Mouse (Mus musculus) liver, embryonic 11.5 days (tissue): ENCODE measurements around the gene Poldip3. TPM values are rescaled to one million over a fixed set of nuclear protein-coding genes. Genes with fewer than 3 reads are reported as not detected.
"Not testable (repeated sequence)": the region's sequence is repeated elsewhere in the genome, so short reads cannot be mapped to it uniquely, and the experiment has no call there.

ENCODE experiments used
- ATAC-seq: fragments of 200-750 bp; cut with Nextera tagmentation; replicated peaks from 2 replicates; pipeline ENCODE4 v1.8.0; 2017; ENCODE audit warnings: moderate number of reproducible peaks, mild to moderate bottlenecking, moderate TSS enrichment, moderate library complexity; ENCODE audit not compliant: low FRiP score
- DNase-seq: peaks from one replicate; pipeline ENCODE4 v3.0.0-alpha.2; 2017; ENCODE audit warnings: low spot score
- H3K27ac ChIP-seq: fragments of 300-500 bp; sonication (generic); 2 replicates; pipeline ENCODE4 v1.5.1; 2014; ENCODE audit warnings: mild to moderate bottlenecking, low read depth, low read length, control low read depth
- H3K27me3 ChIP-seq: fragments of 300-500 bp; sonication (generic); replicated peaks from 2 replicates; pipeline ENCODE4 v1.6.1; 2014; ENCODE audit warnings: low read length, mixed read lengths; ENCODE audit not compliant: control insufficient read depth, insufficient read depth
- H3K36me3 ChIP-seq: fragments of 300-500 bp; sonication (generic); 2 replicates; pipeline ENCODE4 v1.6.1; 2014; ENCODE audit warnings: mild to moderate bottlenecking, low read length, moderate library complexity, mixed read lengths; ENCODE audit not compliant: control insufficient read depth, insufficient read depth
- H3K4me1 ChIP-seq: fragments of 300-500 bp; sonication (generic); replicated peaks from 2 replicates; pipeline ENCODE4 v1.6.1; 2014; ENCODE audit warnings: low read length, mixed read lengths; ENCODE audit not compliant: control insufficient read depth, insufficient read depth
- H3K4me2 ChIP-seq: fragments of 300-500 bp; sonication (generic); 2 replicates; pipeline ENCODE4 v1.6.1; 2014; ENCODE audit warnings: mild to moderate bottlenecking, control low read depth, moderate library complexity
- H3K4me3 ChIP-seq: fragments of 300-500 bp; sonication (generic); 2 replicates; pipeline ENCODE4 v1.5.1; 2014; ENCODE audit warnings: low read depth, low read length, control low read depth
- H3K9ac ChIP-seq: fragments of 300-500 bp; sonication (generic); 2 replicates; pipeline ENCODE4 v1.6.1; 2014; ENCODE audit warnings: low read depth, low read length, control low read depth
- H3K9me3 ChIP-seq: fragments of 300-500 bp; sonication (generic); 2 replicates; pipeline ENCODE4 v1.6.1; 2016; ENCODE audit warnings: low read length, inconsistent platforms, mixed read lengths; ENCODE audit not compliant: control insufficient read depth
- WGBS: fragments of 180-500 bp; shearing (Covaris S2); extraction: QIAGEN DNeasy Blood & Tissue Kit; methylation state at CpG from one replicate; pipeline ENCODE4 v1.1.7; 2014; 5-methylcytosine and 5-hydroxymethylcytosine counted together
- polyA plus RNA-seq: library from polyadenylated mRNA; unstranded; fragments of >200 nt; fragmentation: Nextera tagmentation; extraction: Ambion mirVana; gene quantifications from 2 replicates; pipeline ENCODE4 v1.2.1, GENCODE M21; 2014

Gene Poldip3
- polyA plus RNA-seq, 1 experiment from 2014 or later = 117 TPM

- peak; percentile 56 for DNase-seq
- Histone ChIP-seq H3K27ac (peak overlapping the region; percentile 73), H3K27me3 (no peaks in the 10 kb centered on the region), H3K4me3 (peak overlapping the region; percentile 71), H3K9ac (peak overlapping the region; percentile 81), H3K4me2 (peak overlapping the region; percentile 82), H3K9me3 (no peaks in the 10 kb centered on the region), H3K4me1 (peaks cover 8% of the 10 kb centered on the region), H3K36me3 (peaks cover 6% of the 10 kb centered on the region; the same call in 1 of the 2 replicates)
- peak; percentile 81 for ATAC-seq
- 1% methylated on average over 41 of the region's 41 CpGs for WGBS
These were observed 386 bp downstream of the Poldip3 start for GRCm38 (mm10) chr15:83148801-83149195.

- DNase-seq = no peak
- Histone ChIP-seq H3K27me3 (no peaks in the 10 kb centered on the region), H3K4me2 (peak overlapping the region; percentile 82), H3K27ac (peak overlapping the region; percentile 73), H3K9me3 (no peaks in the 10 kb centered on the region), H3K36me3 (peaks cover 6% of the 10 kb centered on the region; the same call in 1 of the 2 replicates), H3K4me3 (peak overlapping the region; percentile 71), H3K4me1 (peaks cover 10% of the 10 kb centered on the region), H3K9ac (peak overlapping the region; percentile 81)
- no peak for ATAC-seq
- 4% methylated on average over 21 of the region's 21 CpGs for WGBS
These were observed 789 bp downstream of the Poldip3 start for GRCm38 (mm10) chr15:83148395-83148794.

DNA sequence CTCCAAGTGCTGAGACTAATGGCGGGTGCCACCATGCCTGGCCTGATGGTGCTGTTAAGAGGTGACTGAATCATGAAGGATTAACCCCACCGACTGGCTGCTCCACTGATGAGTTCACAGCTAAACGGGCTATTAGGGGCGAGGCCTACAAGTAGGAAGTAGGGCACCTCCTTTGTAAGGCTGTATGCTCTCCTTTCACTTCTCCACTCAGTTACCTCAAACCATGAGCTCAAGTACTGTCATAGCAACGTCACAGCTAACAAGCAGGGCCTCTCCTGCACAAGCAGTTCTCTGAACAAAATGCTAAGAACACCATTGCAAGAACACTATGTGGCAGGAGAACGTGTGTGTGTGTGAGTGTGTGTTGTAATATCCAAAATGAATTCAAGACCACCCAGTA lies 3.6 kb downstream of the Poldip3 start:
- WGBS = 87% methylated on average over 6 of the region's 6 CpGs
- Histone ChIP-seq H3K36me3 (peaks cover 8% of the 10 kb centered on the region), H3K4me2 (no peak overlapping the region), H3K9me3 (no peaks in the 10 kb centered on the region), H3K4me3 (no peak overlapping the region), H3K4me1 (peaks cover 21% of the 10 kb centered on the region), H3K27me3 (no peaks in the 10 kb centered on the region), H3K27ac (no peak overlapping the region), H3K9ac (no peak overlapping the region)
- ATAC-seq = no peak
- DNase-seq = no peak

DNA sequence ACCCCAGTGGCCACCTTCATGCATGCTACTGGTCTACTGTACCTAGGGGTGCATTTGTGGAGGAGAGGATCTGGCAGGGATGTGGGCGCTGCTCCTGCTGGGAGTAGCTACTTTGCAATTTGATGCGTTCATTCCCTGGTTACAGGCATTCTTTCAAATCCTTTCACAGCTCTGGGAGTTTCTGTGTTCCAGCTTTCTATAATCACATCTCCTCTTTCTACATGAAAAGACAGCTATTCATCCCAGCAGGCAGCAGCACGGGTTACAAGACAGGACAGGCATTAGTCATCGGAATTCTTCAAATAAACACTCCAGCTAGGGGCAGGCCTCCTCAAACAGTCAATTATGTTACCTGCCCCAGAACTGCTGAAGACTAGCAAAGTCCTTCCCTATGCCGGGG lies 6.3 kb downstream of the Poldip3 start:
- no peak overlapping the region for H3K4me2 ChIP-seq
- H3K4me3 ChIP-seq = no peak overlapping the region
- H3K27ac ChIP-seq = no peak overlapping the region
- peaks cover 20% of the 10 kb centered on the region for H3K4me1 ChIP-seq
- WGBS = 74% methylated on average over 5 of the region's 5 CpGs
- H3K9ac ChIP-seq = no peak overlapping the region
- ATAC-seq (no peak), DNase-seq (no peak)
- no peaks in the 10 kb centered on the region for H3K27me3 ChIP-seq
- H3K9me3 ChIP-seq = no peaks in the 10 kb centered on the region
- peaks cover 13% of the 10 kb centered on the region for H3K36me3 ChIP-seq

- Histone ChIP-seq H3K9ac (no peak overlapping the region), H3K27ac (no peak overlapping the region), H3K4me3 (no peak overlapping the region), H3K27me3 (no peaks in the 10 kb centered on the region), H3K4me1 (no peaks in the 10 kb centered on the region), H3K36me3 (peaks cover 55% of the 10 kb centered on the region), H3K4me2 (no peak overlapping the region), H3K9me3 (no peaks in the 10 kb centered on the region)
- WGBS = 62% methylated on average over 2 of the region's 2 CpGs
- DNase-seq = no peak
- no peak for ATAC-seq
These were observed 13.5 kb downstream of the Poldip3 start for GRCm38 (mm10) chr15:83135654-83136053.

- Histone ChIP-seq H3K36me3 (peaks cover 59% of the 10 kb centered on the region), H3K4me2 (no peak overlapping the region), H3K4me3 (no peak overlapping the region), H3K27me3 (no peaks in the 10 kb centered on the region), H3K9ac (no peak overlapping the region), H3K27ac (no peak overlapping the region), H3K4me1 (no peaks in the 10 kb centered on the region), H3K9me3 (no peaks in the 10 kb centered on the region)
- ATAC-seq (no peak), DNase-seq (no peak)
- WGBS = 93% methylated on average over 6 of the region's 6 CpGs
These were observed 14.5 kb downstream of the Poldip3 start for GRCm38 (mm10) chr15:83134671-83135070.

DNA sequence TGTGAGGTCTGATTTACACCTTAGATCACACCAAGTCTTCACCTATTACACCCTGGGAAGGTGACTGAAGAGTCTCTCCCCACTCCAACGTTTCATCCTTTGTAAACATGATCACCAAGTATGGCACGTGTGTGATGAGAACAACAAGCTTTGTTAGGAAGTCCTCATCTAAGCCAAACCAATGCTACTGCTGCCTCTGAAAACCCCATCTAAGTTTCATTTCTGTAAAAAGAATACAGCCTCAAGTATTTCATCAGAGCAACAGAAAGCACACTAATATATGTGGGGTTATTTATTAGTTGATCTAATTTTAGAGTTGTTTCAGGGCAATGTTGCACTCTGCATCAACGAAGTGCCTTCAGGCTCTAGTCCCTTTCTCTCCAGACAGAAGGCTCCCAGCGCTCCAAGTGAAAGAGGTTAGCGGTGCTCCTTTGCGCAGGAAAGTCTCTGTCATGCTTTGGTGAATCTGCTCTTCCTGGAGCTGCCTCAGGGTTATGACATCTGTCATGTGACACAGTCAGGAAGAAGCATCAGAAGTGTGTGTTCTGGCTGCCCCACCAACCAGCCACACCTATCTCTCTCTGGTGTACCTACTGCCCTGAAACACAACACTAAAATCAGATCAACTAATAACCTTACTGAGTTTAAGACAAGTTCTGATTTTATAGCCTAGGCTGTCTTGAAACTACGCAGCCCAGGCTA lies 19.5 kb downstream of the Poldip3 start:
- 89% methylated on average over 7 of the region's 7 CpGs for WGBS
- Histone ChIP-seq H3K27ac (no peak overlapping the region), H3K4me3 (no peak overlapping the region), H3K9ac (no peak overlapping the region), H3K4me1 (no peaks in the 10 kb centered on the region), H3K36me3 (peaks cover 71% of the 10 kb centered on the region), H3K27me3 (no peaks in the 10 kb centered on the region), H3K4me2 (no peak overlapping the region), H3K9me3 (no peaks in the 10 kb centered on the region)
- ATAC-seq (no peak), DNase-seq (no peak)

DNA sequence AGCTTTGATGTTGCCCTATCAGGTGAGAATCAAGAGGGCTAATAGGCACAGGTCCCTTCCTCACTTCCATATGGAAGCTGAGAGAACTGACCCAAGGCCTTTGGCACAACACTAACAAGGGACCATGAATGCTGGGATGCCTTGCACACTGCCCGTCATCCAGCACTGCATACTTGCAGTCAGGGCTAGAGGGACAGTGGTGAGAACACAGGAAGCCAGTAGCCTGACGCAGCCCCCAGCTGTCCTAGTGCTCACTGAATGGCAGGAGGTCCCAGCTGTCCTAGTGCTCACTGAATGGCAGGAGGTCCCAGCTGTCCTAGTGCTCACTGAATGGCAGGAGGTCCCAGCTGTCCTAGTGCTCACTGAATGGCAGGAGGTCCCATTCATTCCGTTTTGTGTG lies 22.1 kb downstream of the Poldip3 start:
- DNase-seq, H3K4me3 ChIP-seq, ATAC-seq, H3K27ac ChIP-seq, H3K4me1 ChIP-seq, H3K9me3 ChIP-seq, H3K4me2 ChIP-seq, H3K27me3 ChIP-seq, H3K9ac ChIP-seq: not testable (repeated sequence)
- 90% methylated on average over 3 of the region's 3 CpGs for WGBS
- peaks cover 48% of the 10 kb centered on the region for H3K36me3 ChIP-seq

- 89% methylated on average over 9 of the region's 9 CpGs for WGBS
- Histone ChIP-seq H3K27ac (no peak overlapping the region), H3K4me2 (no peak overlapping the region), H3K36me3 (peaks cover 44% of the 10 kb centered on the region), H3K9ac (no peak overlapping the region), H3K9me3 (no peaks in the 10 kb centered on the region), H3K4me1 (0 out of 2 replicates have a peak, but pooled peaks cover 2% of the 10 kb centered on the region), H3K4me3 (no peak overlapping the region), H3K27me3 (no peaks in the 10 kb centered on the region)
- DNase-seq (no peak), ATAC-seq (no peak)
These were observed 22.6 kb downstream of the Poldip3 start for GRCm38 (mm10) chr15:83126582-83126981.
